Mouse (Mus musculus) limb, embryonic 11.5 days (tissue): ENCODE measurements around the gene Prss30. TPM values are rescaled to one million over a fixed set of nuclear protein-coding genes. Genes with fewer than 3 reads are reported as not detected.

Experiments used
- ATAC-seq: fragments of 200-750 bp; cut with Nextera tagmentation; 2 replicates; pipeline ENCODE4 v1.8.0; 2017; ENCODE audit warnings: low read depth; ENCODE audit not compliant: insufficient number of reproducible peaks, low FRiP score, low TSS enrichment
- DNase-seq: peaks from one replicate; pipeline ENCODE4 v3.0.0-alpha.2; 2015; ENCODE audit warnings: low spot score
- H3K27ac ChIP-seq: fragments of 300-500 bp; sonication (generic); replicated peaks from 2 replicates; pipeline ENCODE4 v1.5.1; 2014; ENCODE audit warnings: low read depth, mild to moderate bottlenecking, low read length
- H3K27me3 ChIP-seq: fragments of 300-500 bp; sonication (generic); 2 replicates; pipeline ENCODE4 v1.6.1; 2014; ENCODE audit warnings: mild to moderate bottlenecking, low read length, mixed read lengths; ENCODE audit not compliant: control insufficient read depth, insufficient read depth
- H3K36me3 ChIP-seq: fragments of 300-500 bp; sonication (generic); 2 replicates; pipeline ENCODE4 v1.6.1; 2014; ENCODE audit warnings: mild to moderate bottlenecking, low read length, moderate library complexity, mixed read lengths; ENCODE audit not compliant: control insufficient read depth, insufficient read depth
- H3K4me1 ChIP-seq: fragments of 300-500 bp; sonication (generic); 2 replicates; pipeline ENCODE4 v1.6.1; 2014; ENCODE audit warnings: low read length, mixed read lengths; ENCODE audit not compliant: control insufficient read depth, insufficient read depth
- H3K4me2 ChIP-seq: fragments of 300-500 bp; sonication (generic); 2 replicates; pipeline ENCODE4 v1.6.1; 2014; ENCODE audit warnings: low read depth, mild to moderate bottlenecking, moderate library complexity; ENCODE audit not compliant: severe bottlenecking
- H3K4me3 ChIP-seq: fragments of 300-500 bp; sonication (generic); 2 replicates; pipeline ENCODE4 v1.5.1; 2014; ENCODE audit warnings: low read depth, low read length
- H3K9ac ChIP-seq: fragments of 300-500 bp; sonication (generic); 2 replicates; pipeline ENCODE4 v1.6.1; 2014; ENCODE audit warnings: mild to moderate bottlenecking, low read length
- H3K9me3 ChIP-seq: fragments of 300-500 bp; sonication (generic); 2 replicates; pipeline ENCODE4 v1.6.1; 2016; ENCODE audit warnings: low read length; ENCODE audit not compliant: control insufficient read depth
- WGBS: fragments of 180-500 bp; shearing (Covaris S2); extraction: QIAGEN DNeasy Blood & Tissue Kit; methylation state at CpG from one replicate; pipeline ENCODE4 v1.1.7; 2014; 5-methylcytosine and 5-hydroxymethylcytosine counted together
- polyA plus RNA-seq: library from polyadenylated mRNA; unstranded; fragments of >200 nt; fragmentation: Nextera tagmentation; extraction: Ambion mirVana; gene quantifications from 2 replicates; pipeline ENCODE4 v1.2.1, GENCODE M21; 2014

Prss30 gene
- polyA plus RNA-seq, 1 experiment from 2014 or later, result not detected

GRCm38 (mm10) chr17:23995421-23995820 is 15.1 kb upstream of the Prss30 start:
- Histone ChIP-seq H3K27me3 (no peaks in the 10 kb centered on the region; the same call in 1 of the 2 replicates), H3K27ac (no peak overlapping the region), H3K9ac (no peak overlapping the region), H3K4me3 (no peak overlapping the region), H3K36me3 (no peaks in the 10 kb centered on the region), H3K4me2 (no peak overlapping the region), H3K9me3 (no peaks in the 10 kb centered on the region), H3K4me1 (peaks cover 5% of the 10 kb centered on the region; the same call in 1 of the 2 replicates)
- ATAC-seq (no peak), DNase-seq (no peak)
- 38% methylated on average over 1 of the region's 1 CpGs for WGBS

DNA sequence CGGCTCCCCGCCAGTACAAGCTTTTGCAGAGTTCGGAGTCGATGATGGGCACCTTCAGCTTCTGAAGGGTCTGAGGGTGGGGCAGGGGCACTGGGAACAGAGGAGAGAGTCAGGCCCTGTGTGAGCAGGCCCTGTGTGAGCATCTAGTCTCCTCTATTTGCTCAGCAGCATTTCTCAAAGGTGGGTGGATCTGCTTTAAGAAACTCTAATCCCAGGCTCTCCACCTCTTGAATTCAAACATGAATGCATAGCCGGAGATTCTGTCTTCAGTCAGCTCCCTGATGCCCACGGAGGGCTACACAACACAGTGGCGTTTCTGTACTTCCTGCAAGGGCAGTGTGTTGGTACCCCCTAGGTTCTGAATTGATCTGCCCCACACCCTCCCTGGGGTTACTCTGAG is 14.3 kb upstream of the Prss30 start:
- Histone ChIP-seq H3K4me1 (peaks cover 5% of the 10 kb centered on the region; the same call in 1 of the 2 replicates), H3K4me3 (no peak overlapping the region), H3K9ac (no peak overlapping the region), H3K9me3 (no peaks in the 10 kb centered on the region), H3K27me3 (no peaks in the 10 kb centered on the region; the same call in 1 of the 2 replicates), H3K4me2 (no peak overlapping the region), H3K27ac (no peak overlapping the region), H3K36me3 (no peaks in the 10 kb centered on the region)
- DNase-seq (no peak), ATAC-seq (no peak)
- 79% methylated on average over 7 of the region's 7 CpGs for WGBS

GRCm38 (mm10) chr17:23993559-23994428 is 13.4 kb upstream of the Prss30 start:
- no peaks in the 10 kb centered on the region; the same call in 1 of the 2 replicates for H3K27me3 ChIP-seq
- DNase-seq (peak; percentile 95), ATAC-seq (peak; percentile 67; the same call in 1 of the 2 replicates)
- H3K9me3 ChIP-seq, result no peaks in the 10 kb centered on the region
- no peaks in the 10 kb centered on the region for H3K36me3 ChIP-seq
- WGBS, result 10% methylated on average over 31 of the region's 31 CpGs
- H3K4me2 ChIP-seq, result peak overlapping the region; percentile 41
- peak overlapping the region; percentile 16; the same call in 1 of the 2 replicates for H3K4me3 ChIP-seq
- no peak overlapping the region for H3K27ac ChIP-seq
- H3K4me1 ChIP-seq, result peaks cover 5% of the 10 kb centered on the region; the same call in 1 of the 2 replicates
- peak overlapping the region; percentile 47; the same call in 1 of the 2 replicates for H3K9ac ChIP-seq

DNA sequence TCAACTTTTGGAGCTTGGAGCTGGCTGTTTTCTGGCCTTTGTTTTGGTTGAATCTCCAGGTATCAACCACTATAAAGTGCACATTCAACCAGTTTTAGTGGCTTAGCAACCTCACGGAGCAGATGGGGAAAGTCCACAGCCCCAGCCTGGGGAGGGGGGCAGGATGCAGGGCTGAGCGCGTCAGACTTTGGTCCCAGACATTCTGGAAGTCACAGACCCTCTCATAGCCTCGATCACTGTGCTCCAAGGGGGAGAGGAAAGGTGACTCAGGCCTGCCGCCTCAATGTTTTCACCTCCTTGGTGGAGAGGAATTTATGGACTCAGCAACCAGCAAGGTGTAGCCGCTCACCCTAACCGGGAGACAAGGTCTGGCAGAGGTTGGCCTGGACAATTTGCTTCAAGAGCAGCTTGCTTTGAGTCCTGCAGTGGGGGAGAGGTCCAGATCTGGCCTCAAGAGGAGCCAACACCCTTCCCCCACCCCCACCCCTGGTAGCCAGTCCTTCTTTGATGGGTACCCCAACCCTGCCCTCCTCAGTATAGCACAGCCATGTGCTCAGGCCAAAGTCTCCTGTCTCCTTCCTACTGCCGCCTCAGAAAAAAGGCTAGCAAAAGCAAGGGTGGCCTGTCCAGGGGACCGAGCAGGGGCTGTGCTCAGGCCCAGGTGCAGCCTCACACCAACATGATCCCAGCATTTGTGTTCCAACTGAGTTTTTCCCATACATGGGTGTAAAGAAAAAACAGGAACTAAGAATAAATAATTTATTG is 12.6 kb upstream of the Prss30 start:
- Histone ChIP-seq H3K9ac (peak overlapping the region; percentile 40; the same call in 1 of the 2 replicates), H3K4me3 (no peak overlapping the region), H3K27ac (no peak overlapping the region), H3K4me2 (peak overlapping the region; percentile 41; the same call in 1 of the 2 replicates), H3K27me3 (no peaks in the 10 kb centered on the region; the same call in 1 of the 2 replicates), H3K36me3 (no peaks in the 10 kb centered on the region), H3K4me1 (peaks cover 5% of the 10 kb centered on the region; the same call in 1 of the 2 replicates), H3K9me3 (no peaks in the 10 kb centered on the region)
- 58% methylated on average over 9 of the region's 9 CpGs for WGBS
- ATAC-seq (peak; percentile 40; the same call in 1 of the 2 replicates), DNase-seq (no peak)

GRCm38 (mm10) chr17:23989802-23990201 is 9.4 kb upstream of the Prss30 start:
- ATAC-seq (no peak), DNase-seq (no peak)
- H3K27me3 ChIP-seq, result no peaks in the 10 kb centered on the region; the same call in 1 of the 2 replicates
- no peaks in the 10 kb centered on the region for H3K36me3 ChIP-seq
- 30% methylated on average over 2 of the region's 2 CpGs for WGBS
- no peak overlapping the region for H3K27ac ChIP-seq
- peaks cover 5% of the 10 kb centered on the region; the same call in 1 of the 2 replicates for H3K4me1 ChIP-seq
- H3K9me3 ChIP-seq, result no peaks in the 10 kb centered on the region
- H3K4me2 ChIP-seq, result no peak overlapping the region
- no peak overlapping the region for H3K4me3 ChIP-seq
- no peak overlapping the region for H3K9ac ChIP-seq

DNA sequence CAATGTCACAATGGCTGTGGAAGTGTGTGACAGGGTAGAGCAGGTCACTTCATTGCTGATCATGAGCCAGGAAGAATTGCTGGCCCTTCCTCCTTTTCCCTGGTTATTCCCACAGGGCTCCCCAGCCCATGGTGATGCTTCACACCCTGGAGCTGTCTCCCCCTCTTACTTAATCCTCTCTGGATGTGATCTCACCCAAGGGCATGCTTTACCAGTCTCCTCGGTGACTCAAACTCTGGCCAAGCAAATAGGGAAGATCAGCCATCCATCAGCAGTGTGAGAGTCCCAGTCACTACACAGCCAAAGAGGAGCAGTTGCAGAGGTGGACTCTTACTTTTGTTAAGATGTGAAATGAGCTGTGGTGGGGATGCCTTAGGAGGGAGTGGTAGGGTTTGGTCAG is 4.6 kb upstream of the Prss30 start:
- WGBS, result 88% methylated on average over 1 of the region's 1 CpGs
- Histone ChIP-seq H3K4me3 (no peak overlapping the region), H3K9me3 (no peaks in the 10 kb centered on the region), H3K27me3 (no peaks in the 10 kb centered on the region), H3K4me2 (no peak overlapping the region), H3K4me1 (no peaks in the 10 kb centered on the region), H3K27ac (no peak overlapping the region), H3K36me3 (no peaks in the 10 kb centered on the region), H3K9ac (no peak overlapping the region)
- DNase-seq (no peak), ATAC-seq (no peak)

GRCm38 (mm10) chr17:23982912-23983311 is 2.5 kb upstream of the Prss30 start:
- Histone ChIP-seq H3K27ac (no peak overlapping the region), H3K9me3 (no peaks in the 10 kb centered on the region), H3K36me3 (no peaks in the 10 kb centered on the region), H3K4me2 (no peak overlapping the region), H3K27me3 (no peaks in the 10 kb centered on the region), H3K4me1 (no peaks in the 10 kb centered on the region), H3K9ac (no peak overlapping the region), H3K4me3 (no peak overlapping the region)
- WGBS, result 50% methylated on average over 4 of the region's 4 CpGs
- DNase-seq, result no peak
- ATAC-seq, result no peak

DNA sequence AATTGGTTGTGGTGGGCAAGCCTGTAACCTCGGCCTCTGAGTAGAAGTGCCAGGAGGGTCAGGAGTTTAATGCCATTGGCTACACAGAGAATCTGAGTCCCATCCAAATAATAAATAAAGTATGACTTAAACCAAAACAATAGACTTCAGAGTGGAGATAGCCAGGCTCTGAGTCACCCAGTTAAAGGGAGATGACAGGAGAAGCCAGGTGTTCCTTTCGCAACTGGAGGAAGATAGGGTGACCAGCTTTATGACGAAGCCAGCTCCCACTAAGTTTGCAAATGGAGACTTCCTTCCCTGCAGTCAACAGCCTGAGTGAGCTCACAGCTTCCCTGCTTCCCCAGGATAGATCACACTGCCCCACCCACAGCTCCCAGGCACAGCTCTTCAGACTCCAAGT is 895 bp downstream of the Prss30 start:
- no peak overlapping the region for H3K4me3 ChIP-seq
- H3K9me3 ChIP-seq, result no peaks in the 10 kb centered on the region
- no peak overlapping the region for H3K27ac ChIP-seq
- no peaks in the 10 kb centered on the region for H3K4me1 ChIP-seq
- WGBS, result 57% methylated on average over 3 of the region's 3 CpGs
- no peak overlapping the region for H3K9ac ChIP-seq
- no peak for DNase-seq
- H3K36me3 ChIP-seq, result no peaks in the 10 kb centered on the region
- H3K27me3 ChIP-seq, result no peaks in the 10 kb centered on the region
- H3K4me2 ChIP-seq, result no peak overlapping the region
- no peak for ATAC-seq
